Mouse (Mus musculus): ENCODE data around the gene Ppp1r12c. TPM values are rescaled to one million over a fixed set of nuclear protein-coding genes. Genes with fewer than 3 reads are reported as not detected.

Gene Ppp1r12c
- polyA plus RNA-seq, 1 experiment: 267 TPM

DNA sequence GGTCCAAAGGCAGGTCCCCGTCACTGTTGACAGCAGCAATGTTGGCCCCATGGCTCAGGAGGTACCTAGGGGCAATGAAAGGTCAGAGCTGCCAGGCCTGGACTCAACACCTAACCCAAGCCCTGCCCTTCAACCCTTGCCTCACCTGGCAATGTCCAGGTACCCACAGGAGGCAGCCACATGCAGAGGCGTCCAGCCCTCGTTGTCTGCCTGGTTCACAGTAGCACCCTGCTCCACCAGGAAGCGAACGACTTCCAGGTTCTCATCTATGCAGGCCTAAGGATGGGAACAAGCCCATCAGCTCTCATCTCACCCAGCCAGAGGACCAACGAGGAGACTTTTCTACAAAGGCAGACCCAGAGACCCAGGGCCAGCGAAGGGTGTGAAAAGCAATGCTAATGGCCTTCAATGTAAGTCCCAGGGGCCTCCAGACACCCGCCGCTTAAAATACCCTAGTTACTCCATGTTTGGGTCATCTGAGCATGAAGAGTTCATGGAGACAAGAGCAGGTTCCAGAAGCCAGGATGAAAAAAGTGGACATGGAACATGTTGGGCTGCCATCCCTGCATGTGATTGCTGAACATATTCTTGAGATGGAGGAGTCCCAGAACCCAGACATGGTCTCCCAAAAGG, 4.1 kb downstream of the Ppp1r12c start:
- TF ChIP-seq FLI1 (IDR thresholded peaks at IDR 0.05; ENCODE audit: low read length) (no peak), GATA1 (IDR thresholded peaks at IDR 0.05; ENCODE audit: borderline replicate concordance, low read length) (no peak)
- peaks cover 78% of the 10 kb centered on the region for H3K36me3 ChIP-seq (replicated peaks; ENCODE audit: low read length)
- no peaks in the 10 kb centered on the region for H3K9me3 ChIP-seq
- no peaks in the 10 kb centered on the region for H3K27me3 ChIP-seq (replicated peaks)
- H3K4me3 ChIP-seq (replicated peaks): peak overlapping the region; percentile 67
- H3K4me1 ChIP-seq: peaks cover 84% of the 10 kb centered on the region

DNA sequence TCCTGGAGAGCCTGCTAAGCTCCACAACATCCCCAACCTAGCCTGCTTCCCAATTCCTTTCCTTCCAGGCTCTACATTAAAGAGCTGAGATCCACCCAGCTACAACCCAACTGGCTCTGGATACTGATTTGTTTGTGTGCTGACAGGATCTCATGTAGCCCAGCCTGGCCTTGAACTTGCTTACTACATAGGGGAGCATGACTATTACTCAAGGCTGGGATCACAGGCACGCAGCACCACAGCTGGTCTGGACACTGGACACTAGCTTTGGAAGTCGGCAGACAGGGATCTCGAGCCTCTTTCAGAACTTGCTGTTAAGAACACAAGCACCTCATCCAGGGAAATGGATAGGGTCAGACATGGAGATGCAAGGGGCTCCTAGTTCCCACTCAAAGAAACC, 5.0 kb downstream of the Ppp1r12c start:
- Histone ChIP-seq H3K4me3 (replicated peaks) (peak overlapping the region; percentile 15), H3K36me3 (replicated peaks; ENCODE audit: low read length) (peaks cover 87% of the 10 kb centered on the region), H3K4me1 (peaks cover 89% of the 10 kb centered on the region)

DNA sequence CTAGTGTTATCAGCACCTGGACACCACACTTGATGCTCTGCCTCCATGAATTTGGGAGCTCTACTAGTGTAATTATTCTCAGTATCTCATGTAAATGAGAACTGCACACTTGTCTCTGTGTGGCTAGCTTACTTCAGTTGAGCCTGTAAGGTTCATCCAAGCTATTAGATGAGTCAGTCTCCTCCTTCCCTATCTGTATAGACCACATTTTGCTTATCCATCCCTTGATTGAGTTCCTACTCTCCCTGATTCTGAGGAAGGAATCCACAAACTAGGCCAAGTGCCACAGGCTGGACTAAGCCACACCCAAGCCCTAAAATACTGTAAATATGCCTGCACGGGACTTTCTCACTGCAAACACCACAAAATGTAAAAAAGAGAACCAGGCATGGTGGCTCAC, 7.5 kb downstream of the Ppp1r12c start:
- H3K9me3 ChIP-seq: no peaks in the 10 kb centered on the region
- no peaks in the 10 kb centered on the region for H3K27me3 ChIP-seq (replicated peaks)
- peaks cover 98% of the 10 kb centered on the region for H3K36me3 ChIP-seq (replicated peaks; ENCODE audit: low read length)
- no peak for TF ChIP-seq FLI1 (IDR thresholded peaks at IDR 0.05; ENCODE audit: low read length)
- TF ChIP-seq GATA1 (IDR thresholded peaks at IDR 0.05; ENCODE audit: borderline replicate concordance, low read length): no peak; the same call in 2 of the 3 replicates
- H3K4me3 ChIP-seq (replicated peaks): peak overlapping the region; percentile 38
- H3K4me1 ChIP-seq: peaks cover 100% of the 10 kb centered on the region

More for the DNA sequence above, 5.0 kb downstream of the Ppp1r12c start:
- H3K27me3 ChIP-seq (replicated peaks): no peaks in the 10 kb centered on the region
- TF ChIP-seq FLI1 (IDR thresholded peaks at IDR 0.05; ENCODE audit: low read length) (no peak), GATA1 (IDR thresholded peaks at IDR 0.05; ENCODE audit: borderline replicate concordance, low read length) (no peak)
- H3K9me3 ChIP-seq: no peaks in the 10 kb centered on the region

DNA sequence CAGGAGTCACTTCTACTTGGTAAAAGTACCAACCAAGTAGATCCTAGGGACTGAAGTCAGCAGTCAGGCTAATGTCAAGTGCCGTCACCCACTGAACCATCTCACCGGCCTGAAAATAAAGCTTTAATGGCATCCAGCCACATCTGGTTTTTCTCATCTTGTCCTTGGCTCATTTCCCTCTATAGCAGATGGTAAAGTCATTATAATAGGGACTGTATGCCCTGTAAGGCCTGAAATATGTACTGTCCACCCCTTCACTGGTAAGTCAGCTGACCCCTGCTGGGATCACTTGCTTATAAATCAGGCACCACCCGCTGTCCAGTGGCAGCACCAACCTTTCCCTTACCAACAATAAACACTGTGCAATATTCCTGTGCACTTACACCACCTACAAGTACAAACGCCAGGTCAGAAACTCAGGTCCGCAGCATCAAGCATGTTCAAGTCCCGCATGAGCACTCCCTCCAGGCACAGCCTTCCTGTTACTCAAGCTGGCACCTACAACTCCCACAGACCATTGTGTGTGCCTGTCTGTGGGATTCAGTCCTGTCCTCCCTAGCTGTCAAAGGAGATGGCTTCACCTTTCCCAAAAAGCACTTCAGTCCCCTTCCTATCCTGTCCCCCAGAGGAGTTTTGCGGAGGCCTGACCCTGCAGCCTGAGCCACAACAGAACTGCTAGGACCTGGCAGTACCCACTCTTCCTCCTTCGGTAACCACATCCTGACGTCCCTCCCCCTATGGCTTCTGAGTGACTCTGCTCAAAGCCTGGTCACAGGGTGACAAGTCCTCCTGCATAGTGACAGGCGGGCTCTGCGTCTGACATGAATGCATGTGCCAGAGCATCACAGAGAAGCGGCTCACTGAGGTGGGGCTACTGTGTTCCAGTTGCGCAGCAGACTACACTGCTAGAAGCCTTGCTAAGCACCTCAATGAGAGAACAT, 8.9 kb downstream of the Ppp1r12c start:
- TF ChIP-seq GATA1 (IDR thresholded peaks at IDR 0.05; ENCODE audit: borderline replicate concordance, low read length): no peak
- no peak for TF ChIP-seq FLI1 (IDR thresholded peaks at IDR 0.05; ENCODE audit: low read length)
- H3K9me3 ChIP-seq: no peaks in the 10 kb centered on the region
- peaks cover 98% of the 10 kb centered on the region for H3K36me3 ChIP-seq (replicated peaks; ENCODE audit: low read length)
- no peaks in the 10 kb centered on the region for H3K27me3 ChIP-seq (replicated peaks)
- peak overlapping the region; percentile 87 for H3K4me3 ChIP-seq (replicated peaks)
- H3K4me1 ChIP-seq: peaks cover 100% of the 10 kb centered on the region

DNA sequence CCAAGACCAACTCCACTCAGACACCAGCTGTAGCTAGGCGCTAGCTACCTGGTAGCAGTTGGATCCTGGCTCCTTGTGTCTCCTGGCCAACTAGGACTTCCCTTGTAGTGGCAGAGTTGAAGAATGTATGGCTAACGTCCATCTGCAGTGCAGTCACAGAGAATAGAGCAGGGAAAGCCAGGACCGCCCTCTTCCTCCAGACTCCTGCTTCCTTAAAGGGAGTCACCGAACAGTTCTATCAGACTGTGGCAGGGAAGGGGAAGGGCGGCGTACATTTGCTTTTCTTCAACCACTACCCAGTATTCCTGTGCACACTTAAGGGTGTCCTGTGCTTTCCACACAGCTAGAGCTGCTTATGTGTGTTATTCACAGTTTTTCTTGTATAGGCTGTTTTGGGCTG, 10.2 kb downstream of the Ppp1r12c start:
- no peaks in the 10 kb centered on the region for H3K27me3 ChIP-seq (replicated peaks)
- TF ChIP-seq GATA1 (IDR thresholded peaks at IDR 0.05; ENCODE audit: borderline replicate concordance, low read length): no peak
- no peak for TF ChIP-seq FLI1 (IDR thresholded peaks at IDR 0.05; ENCODE audit: low read length)
- H3K36me3 ChIP-seq (replicated peaks; ENCODE audit: low read length): peaks cover 98% of the 10 kb centered on the region
- no peaks in the 10 kb centered on the region for H3K9me3 ChIP-seq
- H3K4me1 ChIP-seq: peaks cover 95% of the 10 kb centered on the region
- peak overlapping the region; percentile 78 for H3K4me3 ChIP-seq (replicated peaks)

DNA sequence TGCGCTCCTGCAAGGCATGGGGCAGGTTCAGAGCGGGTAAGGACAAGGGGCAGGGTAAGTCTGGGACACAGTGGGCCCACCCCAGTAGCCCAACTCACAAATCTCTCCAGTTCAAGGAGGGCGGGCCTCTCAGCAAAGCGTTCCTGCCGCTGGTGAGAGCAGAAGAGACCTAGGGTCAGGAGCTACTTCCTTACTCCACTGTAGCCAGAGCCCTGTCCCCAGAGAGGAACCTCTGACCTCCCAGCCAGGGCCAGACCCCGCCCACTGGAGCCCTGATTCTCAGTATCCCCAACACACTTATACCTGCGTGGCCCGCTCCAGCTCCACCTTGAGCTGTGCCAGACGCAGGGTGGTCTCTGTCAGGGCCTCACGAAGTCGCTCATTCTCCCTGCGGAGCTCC, 19.2 kb downstream of the Ppp1r12c start:
- H3K4me3 ChIP-seq (replicated peaks): no peak overlapping the region
- H3K9me3 ChIP-seq: no peaks in the 10 kb centered on the region
- H3K27me3 ChIP-seq (replicated peaks): peaks cover 25% of the 10 kb centered on the region
- TF ChIP-seq GATA1 (IDR thresholded peaks at IDR 0.05; ENCODE audit: borderline replicate concordance, low read length) (no peak), FLI1 (IDR thresholded peaks at IDR 0.05; ENCODE audit: low read length) (no peak)
- peaks cover 84% of the 10 kb centered on the region for H3K36me3 ChIP-seq (replicated peaks; ENCODE audit: low read length)
- H3K4me1 ChIP-seq: peaks cover 55% of the 10 kb centered on the region

DNA sequence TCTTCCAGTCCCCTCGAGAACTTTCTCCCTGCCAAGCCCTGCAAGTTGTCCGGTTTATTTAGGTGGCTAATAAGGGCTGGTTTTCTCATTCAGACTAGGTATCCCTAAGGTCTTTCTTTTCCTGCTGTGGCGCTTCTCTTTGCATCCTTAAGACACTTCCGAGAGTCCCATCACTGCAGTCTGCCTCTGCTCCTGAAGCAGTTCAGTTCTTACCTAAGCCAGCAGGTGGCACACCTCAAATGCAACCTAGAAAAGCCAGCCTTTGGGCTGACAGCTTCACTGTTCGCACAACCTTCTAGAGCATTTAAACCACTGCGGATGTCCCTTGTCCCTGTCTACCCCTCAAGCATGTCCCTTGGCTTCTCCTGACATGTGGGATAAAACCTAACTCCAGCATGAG, 21.8 kb downstream of the Ppp1r12c start:
- Histone ChIP-seq H3K36me3 (replicated peaks; ENCODE audit: low read length) (peaks cover 58% of the 10 kb centered on the region), H3K9me3 (peaks cover 6% of the 10 kb centered on the region), H3K4me1 (peaks cover 48% of the 10 kb centered on the region), H3K4me3 (replicated peaks) (no peak overlapping the region), H3K27me3 (replicated peaks) (peaks cover 45% of the 10 kb centered on the region)
- TF ChIP-seq FLI1 (IDR thresholded peaks at IDR 0.05; ENCODE audit: low read length) (no peak), GATA1 (IDR thresholded peaks at IDR 0.05; ENCODE audit: borderline replicate concordance, low read length) (no peak)

DNA sequence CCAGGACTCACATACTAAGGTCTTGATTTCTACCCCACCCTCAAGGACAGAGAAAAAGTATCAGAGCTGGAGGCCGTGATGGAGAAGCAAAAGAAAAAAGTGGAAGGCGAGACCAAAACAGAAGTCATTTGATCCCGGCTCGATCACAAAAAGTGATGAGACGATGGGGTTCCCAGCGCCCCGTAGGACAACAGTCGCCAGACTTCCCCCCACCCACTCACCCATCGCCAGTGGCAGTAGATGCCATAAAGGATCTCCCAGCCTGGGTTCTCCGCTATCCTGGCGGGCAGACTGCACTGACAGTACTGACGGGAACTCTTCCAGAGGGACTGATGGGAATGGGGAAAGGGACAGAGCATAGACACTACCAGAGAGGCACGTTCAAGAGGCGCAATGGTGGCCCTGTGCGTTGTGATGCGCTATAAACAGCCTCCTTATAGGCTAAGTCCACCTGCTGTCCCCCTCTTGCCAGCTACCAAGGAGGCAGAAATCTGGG, 22.6 kb downstream of the Ppp1r12c start:
- Histone ChIP-seq H3K9me3 (peaks cover 7% of the 10 kb centered on the region), H3K4me1 (peaks cover 57% of the 10 kb centered on the region), H3K36me3 (replicated peaks; ENCODE audit: low read length) (peaks cover 49% of the 10 kb centered on the region), H3K4me3 (replicated peaks) (peak overlapping the region; percentile 72), H3K27me3 (replicated peaks) (peaks cover 52% of the 10 kb centered on the region)
- TF ChIP-seq FLI1 (IDR thresholded peaks at IDR 0.05; ENCODE audit: low read length) (no peak), GATA1 (IDR thresholded peaks at IDR 0.05; ENCODE audit: borderline replicate concordance, low read length) (no peak)

DNA sequence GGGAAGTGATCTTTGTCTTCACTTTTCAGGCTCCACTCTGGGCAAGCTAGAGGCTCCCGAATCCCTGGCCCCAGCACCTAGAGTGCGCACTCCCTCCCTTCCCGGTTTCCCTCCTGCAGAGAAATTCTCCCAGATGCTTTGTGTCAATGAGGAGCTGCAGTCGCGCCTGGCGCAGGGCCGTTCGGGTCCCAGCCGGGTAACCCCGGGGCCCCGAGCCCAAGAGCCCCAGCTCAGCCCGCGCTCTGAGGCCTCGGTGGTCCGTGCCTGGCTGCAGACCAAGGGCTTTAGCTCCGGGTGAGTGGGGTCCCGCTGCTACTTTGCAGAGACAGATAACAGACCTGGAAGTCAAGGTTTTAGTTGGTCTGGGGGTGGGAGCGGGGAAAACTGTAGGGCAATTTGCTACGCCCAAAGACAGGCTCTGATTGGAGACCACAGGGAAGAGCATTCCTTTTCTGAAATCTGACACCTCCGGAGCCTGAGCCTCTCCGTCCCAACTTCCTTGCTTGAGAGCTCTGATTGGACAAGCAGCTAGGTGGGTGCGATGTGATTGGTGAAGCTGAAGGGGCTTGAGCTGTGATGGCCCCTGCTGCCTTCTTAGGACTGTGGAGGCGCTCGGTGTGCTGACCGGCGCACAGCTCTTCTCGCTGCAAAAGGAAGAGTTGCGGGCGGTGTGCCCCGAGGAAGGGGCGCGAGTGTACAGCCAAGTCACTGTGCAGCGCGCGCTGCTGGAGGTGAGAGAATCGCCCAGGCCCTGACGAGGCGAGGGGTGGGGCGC, 23.3 kb downstream of the Ppp1r12c start:
- peaks cover 43% of the 10 kb centered on the region for H3K36me3 ChIP-seq (replicated peaks; ENCODE audit: low read length)
- peak overlapping the region; percentile 59 for H3K4me3 ChIP-seq (replicated peaks)
- H3K4me1 ChIP-seq: peaks cover 59% of the 10 kb centered on the region
- H3K9me3 ChIP-seq: peaks cover 13% of the 10 kb centered on the region
- peaks cover 58% of the 10 kb centered on the region for H3K27me3 ChIP-seq (replicated peaks)
- no peak for TF ChIP-seq GATA1 (IDR thresholded peaks at IDR 0.05; ENCODE audit: borderline replicate concordance, low read length)
- no peak for TF ChIP-seq FLI1 (IDR thresholded peaks at IDR 0.05; ENCODE audit: low read length)
